Mouse (Mus musculus): ENCODE measurements around the gene Olfr920. TPM values are rescaled to one million over a fixed set of nuclear protein-coding genes. Genes with fewer than 3 reads are reported as not detected.

The Olfr920 gene
- total RNA-seq (2022): under 1 TPM in 3 of 4 experiments, not detected in 1; 0.05 to 0.18 (median 0.08) TPM

DNA sequence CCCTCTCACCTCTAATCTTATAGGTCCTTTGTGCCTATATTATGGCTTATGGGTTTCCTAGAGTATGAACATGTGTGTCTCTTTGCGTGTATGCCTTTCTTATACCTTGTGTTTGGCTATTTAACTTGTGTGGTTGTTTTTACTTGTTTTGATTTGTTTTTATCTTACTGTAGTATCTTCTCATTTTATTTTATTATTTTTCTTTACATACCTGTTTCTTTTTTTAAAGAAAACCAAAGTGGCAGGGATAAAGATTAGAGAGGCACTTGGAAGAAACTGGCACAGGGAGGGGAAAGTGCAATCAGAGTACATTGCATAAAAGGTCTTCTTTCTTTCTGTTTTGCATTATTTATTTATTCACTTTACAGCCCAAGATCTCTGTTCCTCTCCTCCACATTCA is at the start of gene Olfr920:
Gene Olfr920 (plus strand): TSS at position 301 of the 400 bp plus-strand sequence.
- DNase-seq (ENCODE audit: low spot score in 2 of 2): no peak

DNA sequence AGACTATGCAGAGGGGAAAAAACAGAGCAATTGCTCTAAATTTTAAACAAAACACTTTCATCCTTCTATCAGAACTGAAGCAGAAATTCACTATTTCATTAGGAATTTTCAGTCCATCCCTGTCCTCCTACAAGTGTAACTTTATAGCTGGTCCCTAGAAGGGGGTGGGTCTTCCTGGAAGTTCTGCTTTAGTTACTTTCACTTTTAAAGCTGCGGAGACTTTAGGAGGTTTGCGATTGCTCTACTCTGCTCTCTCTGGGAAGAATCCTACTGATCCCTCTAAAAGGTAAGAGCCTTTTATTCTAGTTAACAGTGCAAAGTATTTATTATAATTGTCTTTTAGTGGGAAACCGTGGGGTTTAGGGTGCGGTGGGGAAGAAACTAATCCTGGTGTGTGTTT is 34.0 kb upstream of the Olfr920 start, which contains the start of gene Vwa5a:
Gene Vwa5a (plus strand): TSS at position 167 of the 400 bp plus-strand sequence.
- no peak for DNase-seq (ENCODE audit: low spot score in 2 of 2)

DNA sequence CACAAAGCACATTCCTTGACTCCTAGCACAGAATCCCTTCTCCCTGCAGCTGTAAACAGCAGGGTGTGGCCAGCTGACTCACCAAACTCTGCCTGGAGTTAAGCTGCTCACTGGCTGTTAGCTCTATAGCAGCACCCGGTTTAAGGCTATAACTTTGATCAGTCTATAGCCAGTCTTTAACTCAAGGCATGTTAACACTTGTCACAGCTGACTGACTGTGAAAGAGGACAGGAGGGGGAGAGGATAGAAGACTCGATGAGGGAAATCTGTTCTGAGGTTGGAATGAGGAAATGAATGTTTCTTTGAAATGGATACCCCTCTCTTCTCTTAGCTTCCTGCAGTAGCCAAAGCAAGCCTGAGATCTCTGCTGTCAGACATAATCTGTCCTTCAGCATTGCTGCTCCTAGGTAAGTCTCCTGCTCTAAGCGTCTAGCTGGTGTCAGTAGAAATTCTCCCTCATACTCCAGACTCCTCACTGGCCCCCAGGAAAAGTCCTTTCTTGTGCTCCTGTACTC is 33.1 kb upstream of the Olfr920 start:
- DNase-seq (ENCODE audit: low spot score in 2 of 2): no peak

DNA sequence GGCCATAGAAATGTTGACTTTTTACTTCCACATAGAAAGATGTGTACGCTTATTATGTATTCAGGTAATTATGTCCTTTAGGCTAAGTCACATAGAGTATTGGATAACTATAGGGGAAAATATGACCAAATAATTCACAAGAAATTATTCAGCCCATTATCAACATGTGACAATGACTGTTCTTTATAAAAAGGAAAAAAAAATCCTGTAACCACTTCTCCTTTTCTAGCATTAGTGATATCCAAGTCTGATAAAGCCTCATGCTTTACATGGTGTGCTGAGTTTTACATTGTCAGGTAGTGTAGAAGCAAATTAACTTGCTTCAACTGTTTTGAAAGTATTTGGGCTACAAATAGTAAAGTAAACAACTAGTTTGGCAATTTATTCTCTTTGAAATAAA is 28.1 kb upstream of the Olfr920 start:
- no peak for DNase-seq (ENCODE audit: low spot score in 2 of 2)

DNA sequence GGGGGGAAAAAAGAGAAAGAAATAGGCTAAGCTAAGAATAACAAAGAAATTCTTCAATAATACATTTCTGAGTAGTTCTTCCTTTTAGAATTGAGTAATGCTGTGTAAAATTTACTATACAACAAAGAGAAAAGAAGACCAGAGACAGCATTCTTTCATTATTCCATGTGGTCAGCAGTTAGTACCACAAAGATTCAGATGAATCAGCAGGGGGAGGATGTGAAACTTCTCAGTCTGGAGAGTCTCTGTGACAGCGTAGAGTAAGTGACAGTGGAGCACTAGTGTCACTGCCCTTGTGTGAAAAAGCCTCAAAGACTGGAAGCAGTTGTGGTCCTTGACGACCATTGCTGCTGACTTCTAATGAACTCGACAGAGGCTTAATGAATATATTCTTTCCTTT is 23.9 kb upstream of the Olfr920 start:
- no peak for DNase-seq (ENCODE audit: low spot score in 2 of 2)

DNA sequence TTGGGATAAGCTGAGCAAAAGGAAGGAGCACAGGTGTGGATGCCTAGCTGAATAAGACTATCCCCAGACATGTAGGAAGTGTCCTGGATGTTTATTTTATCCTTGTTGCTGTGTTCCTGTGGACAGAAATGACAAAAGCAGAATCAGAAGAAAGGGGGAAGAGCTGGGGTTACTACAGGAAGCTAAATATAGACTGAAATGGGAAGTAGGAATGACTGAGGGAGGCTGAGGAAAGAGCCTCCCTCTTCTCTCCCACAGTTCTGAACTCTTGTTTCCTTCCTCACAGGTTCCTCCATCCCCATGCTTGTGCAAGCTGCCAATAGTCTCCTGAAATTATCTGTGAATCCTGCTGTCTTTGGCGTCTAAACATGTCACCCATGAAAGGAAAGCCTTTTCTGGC is 10.7 kb upstream of the Olfr920 start:
- no peak for DNase-seq (ENCODE audit: low spot score in 2 of 2)

DNA sequence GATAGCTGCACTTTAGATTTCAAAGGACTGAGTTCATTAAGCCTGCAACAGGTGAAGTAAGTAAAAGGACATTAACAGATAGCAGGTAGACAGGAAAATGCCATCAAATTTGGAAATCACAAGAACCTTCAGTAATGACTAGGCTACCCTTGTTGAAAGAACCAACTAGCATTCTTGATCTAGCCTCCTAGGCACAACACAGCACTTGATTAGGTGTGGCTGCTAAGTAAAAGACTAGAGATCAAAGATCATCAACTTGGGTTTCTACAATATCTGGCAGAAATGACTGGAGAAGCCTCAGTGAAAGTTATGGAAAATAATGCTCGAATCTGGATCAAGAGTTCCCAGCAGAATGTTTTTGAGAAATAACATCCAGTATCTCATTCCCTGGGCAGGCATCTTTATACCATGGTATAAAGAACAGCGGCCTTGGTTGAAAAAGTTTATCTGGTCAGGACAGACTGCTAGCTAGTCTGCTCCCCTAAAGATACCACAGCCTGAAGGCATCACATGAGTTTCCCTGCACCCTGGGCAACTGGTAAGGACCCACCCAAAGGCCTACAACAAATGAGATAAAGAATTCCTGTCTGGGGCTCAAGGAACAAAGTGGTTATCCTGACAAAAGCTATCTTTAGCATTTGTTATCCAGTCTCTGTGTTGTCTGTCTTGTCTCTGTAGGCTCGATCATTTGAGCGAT is 7.3 kb upstream of the Olfr920 start:
- no peak for DNase-seq (ENCODE audit: low spot score in 2 of 2)

DNA sequence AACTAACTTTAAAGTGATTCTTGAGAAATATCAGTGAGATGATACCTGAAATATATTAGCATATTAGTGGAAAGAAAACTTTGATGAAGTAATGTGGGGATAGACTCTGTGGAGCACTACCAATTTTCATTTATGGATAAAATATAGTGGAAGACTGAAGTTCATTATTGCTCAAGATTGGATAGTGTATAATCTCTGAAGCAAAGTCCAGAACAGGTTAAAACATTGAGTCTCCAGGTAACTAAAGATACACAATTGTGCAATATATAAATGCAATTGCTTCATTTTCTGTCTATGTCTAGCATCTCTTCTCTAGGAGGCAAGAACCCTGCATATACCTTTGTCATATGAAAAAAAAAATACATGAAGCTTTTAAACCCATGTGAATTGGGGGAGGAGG is 20.7 kb downstream of the Olfr920 start, which contains the start of gene Olfr921:
Gene Olfr921 (plus strand): TSS at position 301 of the 400 bp plus-strand sequence.
- no peak for DNase-seq (ENCODE audit: low spot score in 2 of 2)

DNA sequence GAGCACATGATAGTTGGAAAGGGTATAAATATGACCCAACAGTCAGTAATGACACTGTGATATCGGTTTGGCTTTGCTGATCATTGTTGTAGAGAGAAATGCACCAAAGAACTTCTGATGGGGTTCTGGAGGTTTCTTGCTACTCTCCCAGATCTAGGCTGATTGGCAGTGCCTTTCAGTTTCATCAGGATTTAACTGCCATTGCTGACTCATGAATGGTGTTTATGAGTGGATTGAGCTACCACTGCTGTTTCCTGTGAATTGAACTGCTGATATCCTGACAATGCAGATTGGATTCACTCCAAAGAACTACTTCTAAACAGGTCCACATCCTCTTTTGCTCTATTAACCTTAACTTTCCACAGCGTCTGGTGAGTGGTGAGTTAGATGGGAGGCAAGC is 40.6 kb downstream of the Olfr920 start:
- no peak for DNase-seq (ENCODE audit: low spot score in 2 of 2)

DNA sequence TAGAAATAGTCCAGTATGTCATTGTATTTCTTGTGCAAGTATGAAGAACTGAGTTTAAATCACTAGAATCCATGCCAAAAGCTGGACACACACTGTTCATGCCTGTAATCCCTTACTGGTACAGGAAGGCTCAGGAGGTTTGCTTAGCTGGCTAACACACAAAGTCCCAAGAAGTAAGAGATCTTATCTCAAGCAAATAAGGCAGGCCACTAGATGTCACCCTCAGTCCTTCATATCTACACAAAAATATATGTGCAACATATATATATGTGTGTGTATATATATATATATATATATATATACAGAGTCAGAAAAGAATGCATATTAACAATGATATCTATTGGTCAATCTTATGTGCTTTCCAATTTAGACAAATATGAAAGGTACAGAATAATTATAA is 53.6 kb downstream of the Olfr920 start:
- no peak for DNase-seq (ENCODE audit: low spot score in 2 of 2)

Other genes starting within 250 kb of the Olfr920 start
- gene Olfr911-ps1, start 230.7 kb upstream of the Olfr920 start, total RNA-seq (2022): not detected
- not detected for gene Olfr910, start 214.4 kb upstream of the Olfr920 start, total RNA-seq (2022)
- gene Olfr912, start 172.1 kb upstream of the Olfr920 start, total RNA-seq (2022): not detected
- gene Olfr913, start 159.5 kb upstream of the Olfr920 start, total RNA-seq (2022): not detected
- gene Olfr914, start 147.2 kb upstream of the Olfr920 start, total RNA-seq (2022): not detected
- gene Olfr916, start 92.4 kb upstream of the Olfr920 start, total RNA-seq (2022): not detected
- gene Olfr917, start 86.5 kb upstream of the Olfr920 start, total RNA-seq (2022): not detected
- gene Olfr918, start 77.7 kb upstream of the Olfr920 start, total RNA-seq (2022): not detected
- gene Olfr919, start 48.6 kb upstream of the Olfr920 start, total RNA-seq (2022): not detected
- 10 to 100 TPM; 13.2 to 24.4 (median 19.0) TPM for gene Vwa5a, start 34.0 kb upstream of the Olfr920 start, total RNA-seq (2022)
- gene Olfr921, start 20.8 kb downstream of the Olfr920 start, total RNA-seq (2022): not detected
- not detected for gene Olfr922, start 62.3 kb downstream of the Olfr920 start, total RNA-seq (2022)
- not detected for gene Olfr923, start 74.2 kb downstream of the Olfr920 start, total RNA-seq (2022)
- not detected for gene Olfr924, start 92.2 kb downstream of the Olfr920 start, total RNA-seq (2022)
- gene Olfr26, start 102.8 kb downstream of the Olfr920 start, total RNA-seq (2022): not detected
- not detected for gene Olfr926, start 124.8 kb downstream of the Olfr920 start, total RNA-seq (2022)
- not detected for gene Olfr930, start 177.5 kb downstream of the Olfr920 start, total RNA-seq (2022)
- under 1 TPM in 1 of 4 experiments, not detected in 3; 0.10 TPM for gene Olfr933, start 220.0 kb downstream of the Olfr920 start, total RNA-seq (2022)
- gene Olfr934, start 236.0 kb downstream of the Olfr920 start, total RNA-seq (2022): not detected
- gene Olfr935, start 247.4 kb downstream of the Olfr920 start, total RNA-seq (2022): not detected

All from layer of hippocampus, adult 8-10 months (tissue).